Mouse (Mus musculus) granulocyte monocyte progenitor cell, adult 5-6 weeks (primary cell): ENCODE measurements around the gene S100z. TPM values are rescaled to one million over a fixed set of nuclear protein-coding genes. Genes with fewer than 3 reads are reported as not detected.

Experiments
- ATAC-seq: replicated peaks from 2 replicates; pipeline ENCODE4 v1.8.0; 2016; ENCODE audit warnings: mild to moderate bottlenecking, moderate TSS enrichment, inconsistent platforms; ENCODE audit not compliant: poor library complexity, severe bottlenecking
- total RNA-seq, 2 experiments: library from RNA; stranded (forward) in 1 of 2; stranded (reverse) in 1 of 2; fragments of 200-712, 200-1000 nt in 1 of 2; fragments of >200 nt in 1 of 2; fragmentation: Nextera tagmentation in 1 of 2; gene quantifications; 2 replicates each; pipeline ENCODE4 v1.2.3; 2014 to 2017

S100z gene
- total RNA-seq (2014; fragmentation: Nextera tagmentation), result not detected in 2 replicates
- not detected in 2 replicates for total RNA-seq (2017)

DNA sequence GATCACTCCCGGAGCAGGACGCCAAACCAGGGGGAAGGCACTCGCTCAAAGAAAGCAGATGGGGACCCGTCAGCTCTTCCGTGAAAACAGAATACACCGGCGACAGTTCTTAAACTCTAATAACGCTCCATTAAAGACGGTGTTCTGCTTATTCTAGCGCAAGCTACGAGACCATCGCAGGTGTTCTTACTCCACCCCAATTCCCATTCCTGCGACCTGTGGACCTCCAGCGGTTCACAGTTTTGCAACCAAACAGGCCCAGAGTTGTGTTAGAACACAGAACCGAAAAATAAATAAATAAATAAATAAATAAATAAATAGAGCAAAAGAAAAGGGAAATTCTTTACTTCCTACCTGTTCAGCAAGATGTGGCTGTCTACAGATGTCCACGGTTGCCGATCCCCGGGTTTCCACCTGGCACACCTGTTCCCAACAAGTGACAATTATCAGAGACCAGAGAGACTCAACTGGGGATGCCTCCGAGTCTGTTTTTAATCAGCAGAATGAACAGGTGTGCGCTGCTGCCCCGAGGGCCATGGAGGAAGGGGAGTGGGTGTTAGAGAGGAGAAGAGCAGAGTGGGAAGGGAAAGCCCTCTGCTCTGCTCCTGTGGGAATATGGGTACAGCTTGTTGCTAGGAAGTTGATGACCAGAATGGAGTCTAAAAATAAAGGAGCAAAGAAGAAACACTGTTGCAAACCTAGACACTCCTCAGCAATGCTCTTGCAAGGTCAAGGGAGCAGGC, at the start of gene S100z:
Gene S100z (minus strand): TSS at position 51 of the 743 bp plus-strand sequence.
- no peak for ATAC-seq

DNA sequence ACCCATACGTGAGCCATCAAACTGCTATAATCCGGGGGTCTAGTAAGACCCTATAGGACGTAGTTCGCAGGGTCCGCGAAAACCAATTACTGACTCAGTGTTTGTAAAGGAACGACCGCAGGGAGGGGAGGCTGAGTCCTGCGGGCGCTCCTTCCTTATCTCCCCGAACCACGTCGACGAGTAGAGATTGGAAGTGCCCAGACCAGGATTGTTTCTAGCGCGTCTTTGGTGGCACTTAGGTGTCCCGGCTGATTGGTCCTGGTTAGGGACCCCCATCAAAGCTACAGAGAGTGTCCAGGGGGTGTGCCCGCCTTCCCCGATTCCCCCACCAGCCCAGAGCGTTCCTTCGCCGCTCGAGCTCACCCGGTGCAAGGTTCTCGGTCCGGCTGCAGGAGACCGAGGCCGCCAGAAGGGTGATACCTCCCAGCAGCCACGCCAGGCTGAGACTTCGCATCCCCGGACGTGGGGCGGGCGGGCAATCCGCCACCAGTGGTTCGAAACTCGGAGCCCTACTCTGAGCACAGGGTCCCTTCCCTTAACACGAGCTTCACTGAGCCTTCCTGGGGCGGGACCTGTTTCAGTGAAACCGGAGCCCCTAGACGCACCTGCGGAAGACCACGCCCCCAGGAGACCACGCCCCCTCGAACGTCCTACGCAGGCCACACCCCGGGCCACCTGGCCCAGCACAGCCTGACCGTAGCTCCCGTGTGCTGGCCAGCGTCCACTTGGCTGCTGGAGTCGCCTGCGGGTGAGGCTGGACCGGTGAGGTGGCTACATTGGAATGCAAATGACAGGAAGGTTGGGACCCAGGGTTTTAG, 46.4 kb upstream of the S100z start, which contains the start of gene F2rl1:
Gene F2rl1 (minus strand): TSS at position 554 of the 818 bp plus-strand sequence.
- peak; percentile 58 for ATAC-seq

DNA sequence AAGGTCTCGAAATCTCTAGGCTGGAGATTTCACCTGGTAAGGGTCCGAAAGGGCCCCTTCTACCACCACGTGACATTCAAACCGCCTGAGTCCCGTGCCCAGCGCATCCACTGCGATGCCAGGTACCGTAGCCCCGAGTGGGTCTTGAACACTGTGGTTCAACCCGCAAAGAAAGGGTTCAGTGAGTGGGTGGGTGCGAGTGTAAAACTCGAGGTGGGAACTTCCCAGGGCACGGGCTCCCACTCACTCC, 45.8 kb upstream of the S100z start:
- ATAC-seq, result no peak

GRCm38 (mm10) chr13:95523659-95524423, 45.3 kb upstream of the S100z start:
- peak; percentile 71 for ATAC-seq

GRCm38 (mm10) chr13:95522176-95522575, 43.7 kb upstream of the S100z start:
- no peak for ATAC-seq

DNA sequence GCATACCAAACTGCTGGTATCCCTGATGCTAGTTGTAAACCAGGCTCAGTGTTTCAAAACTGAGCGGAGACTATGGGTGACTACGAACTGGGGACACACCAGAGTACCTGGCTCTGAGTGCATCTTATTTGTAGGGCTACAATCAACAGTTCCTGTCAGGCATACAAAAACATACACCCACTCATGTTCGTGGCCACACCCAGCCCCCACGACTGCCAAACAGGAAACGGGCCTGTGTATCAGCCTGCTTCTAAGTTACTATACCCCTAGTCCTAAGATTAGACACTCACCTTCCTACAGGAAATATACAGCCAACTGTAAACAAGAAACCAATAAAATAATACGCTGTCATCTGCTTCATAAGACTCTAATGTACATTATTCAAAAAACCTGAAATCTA, 42.5 kb upstream of the S100z start:
- no peak for ATAC-seq

GRCm38 (mm10) chr13:95514756-95515155, 36.2 kb upstream of the S100z start:
- no peak for ATAC-seq

DNA sequence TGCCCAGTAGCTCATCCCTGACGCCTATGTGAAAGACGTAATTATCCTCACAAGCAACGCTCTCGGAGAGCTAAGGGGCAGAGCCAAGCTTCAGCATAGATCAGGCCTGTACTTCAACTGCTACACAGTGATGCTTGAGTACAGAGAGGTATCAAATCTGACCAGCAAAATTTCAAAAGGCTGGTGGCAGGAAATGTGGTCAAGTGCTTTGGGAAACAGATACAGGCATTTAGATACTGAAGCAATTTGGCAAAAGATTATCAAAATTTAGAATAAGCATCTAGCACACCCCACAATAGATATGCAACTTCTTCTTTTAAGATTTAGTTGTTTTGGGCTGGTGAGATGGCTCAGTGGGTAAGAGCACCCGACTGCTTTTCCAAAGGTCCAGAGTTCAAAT, 31.5 kb upstream of the S100z start:
- ATAC-seq, result no peak

- no peak for ATAC-seq
Observed at GRCm38 (mm10) chr13:95503279-95503917, 24.9 kb upstream of the S100z start.

- peak; percentile 27 for ATAC-seq
Observed at GRCm38 (mm10) chr13:95496601-95497000, 18.1 kb upstream of the S100z start.

DNA sequence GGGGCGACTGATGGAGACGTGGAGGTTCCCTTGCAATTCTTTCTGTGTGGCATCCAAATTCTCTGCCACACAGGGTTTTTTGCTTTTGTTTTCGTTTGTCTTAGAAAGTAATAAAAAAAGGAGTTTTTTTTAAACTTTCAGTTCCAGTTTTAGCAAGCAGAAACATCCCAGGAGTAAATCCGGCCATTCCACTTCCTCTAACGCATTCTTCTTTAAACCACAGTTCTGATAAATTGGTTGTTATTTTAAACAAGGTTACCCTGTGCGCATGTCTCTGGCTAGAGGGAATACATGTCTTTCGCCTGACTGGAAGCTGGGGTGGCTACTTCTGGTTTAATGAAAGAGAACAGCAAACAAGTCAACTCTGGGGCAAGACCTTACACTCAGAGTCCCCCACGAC, 16.3 kb upstream of the S100z start:
- ATAC-seq, result peak; percentile 85

DNA sequence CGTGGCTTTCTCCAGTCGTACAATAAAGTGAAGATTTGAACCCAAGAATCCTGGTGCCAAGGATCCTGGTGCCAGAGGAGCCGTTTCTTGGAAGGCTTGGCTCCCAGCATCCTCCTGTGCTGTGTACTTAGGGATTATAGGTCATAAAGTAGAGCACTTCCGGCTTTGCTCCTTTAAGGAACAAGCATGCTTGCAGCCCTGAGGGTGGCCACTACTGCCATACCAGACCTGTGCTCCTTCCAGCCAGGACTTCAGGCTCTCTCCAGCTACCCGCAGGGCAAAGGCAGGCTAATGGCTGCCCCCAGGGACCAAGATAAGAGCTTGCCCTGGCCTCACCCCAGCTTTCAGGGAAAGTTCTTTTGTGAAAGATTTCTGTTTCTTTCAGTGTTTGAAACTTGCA, 14.8 kb upstream of the S100z start:
- no peak for ATAC-seq

DNA sequence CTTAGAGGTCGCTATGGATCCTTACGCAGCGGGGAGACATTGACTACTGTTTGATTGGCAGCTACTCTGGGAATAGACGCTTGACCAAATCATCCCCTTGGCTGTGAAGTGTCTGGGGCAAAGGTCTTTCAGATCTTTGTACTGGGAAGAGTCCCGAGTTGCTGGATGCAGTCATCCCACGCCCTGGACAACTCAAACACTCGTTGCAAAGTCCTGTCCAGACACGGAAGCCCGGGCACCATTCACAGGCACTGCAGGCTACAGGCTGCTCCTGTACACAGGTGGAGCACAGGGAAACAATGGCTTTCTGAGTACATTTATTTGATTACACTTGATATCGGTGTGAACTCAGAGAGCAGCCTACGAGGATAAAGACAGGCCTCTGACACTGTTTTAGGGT, 12.8 kb upstream of the S100z start:
- no peak for ATAC-seq

DNA sequence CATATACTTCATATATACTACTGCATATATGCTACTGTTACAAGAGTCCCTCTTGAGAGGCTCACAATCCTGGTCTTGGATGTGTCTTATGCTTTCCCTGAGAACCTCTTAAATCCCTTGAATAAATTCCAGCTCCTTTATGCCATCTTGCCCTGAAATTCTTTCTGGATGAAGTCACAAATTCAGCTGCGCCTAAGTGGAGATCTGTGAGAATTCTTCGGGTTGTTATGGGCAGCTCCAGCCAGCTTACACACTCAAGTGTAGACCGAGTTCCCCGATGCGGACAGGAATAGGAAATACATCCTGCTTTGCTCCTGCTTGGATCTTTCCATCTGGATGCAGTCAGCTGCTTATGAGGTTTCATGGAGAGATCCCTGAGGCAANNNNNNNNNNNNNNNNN, 6.1 kb upstream of the S100z start:
- no peak for ATAC-seq

DNA sequence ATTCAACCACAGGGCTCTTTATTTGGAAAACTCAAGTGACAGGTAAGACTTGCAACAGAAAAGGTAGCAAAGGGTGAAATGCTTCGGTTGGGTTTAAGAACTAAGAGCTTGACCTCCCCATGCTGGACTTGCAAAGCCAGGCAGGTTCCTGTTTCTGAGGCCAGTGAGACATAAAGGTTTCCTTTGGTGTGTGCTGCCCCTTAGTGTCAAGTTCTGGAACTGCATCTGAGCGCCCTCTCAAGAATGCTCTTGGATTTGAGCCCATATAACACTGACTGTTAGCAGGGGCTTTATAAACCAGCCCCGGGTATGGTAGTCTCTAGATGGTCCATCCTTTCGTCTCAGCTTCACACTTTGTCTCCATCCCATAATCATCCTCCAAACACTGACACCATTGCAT, 2.9 kb upstream of the S100z start:
- peak; percentile 99 for ATAC-seq

DNA sequence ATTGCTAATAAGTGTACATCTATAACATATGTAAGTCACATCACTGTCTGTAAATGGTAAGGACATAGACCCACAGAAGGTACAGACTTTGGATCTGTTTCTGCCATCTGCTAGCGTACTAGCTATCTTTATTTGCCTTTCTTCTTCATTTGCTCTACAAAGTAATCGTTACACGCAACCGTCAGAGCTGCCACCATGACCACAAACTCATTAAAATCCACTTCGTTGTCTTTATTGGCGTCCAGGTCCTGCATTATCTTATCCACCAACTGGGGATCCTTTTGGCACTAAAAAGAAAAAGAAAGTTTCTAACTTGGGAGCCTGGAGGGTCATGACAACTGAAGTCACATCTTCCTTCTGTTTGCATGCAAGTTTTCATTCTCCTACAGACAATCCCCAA, 1.3 kb downstream of the S100z start:
- ATAC-seq, result no peak

- ATAC-seq, result no peak
Observed at GRCm38 (mm10) chr13:95475124-95475523, 3.4 kb downstream of the S100z start.

- ATAC-seq, result no peak
Observed at GRCm38 (mm10) chr13:95474294-95474693, 4.2 kb downstream of the S100z start.

- ATAC-seq, result peak; percentile 65
Observed at GRCm38 (mm10) chr13:95470970-95471369, 7.6 kb downstream of the S100z start.

DNA sequence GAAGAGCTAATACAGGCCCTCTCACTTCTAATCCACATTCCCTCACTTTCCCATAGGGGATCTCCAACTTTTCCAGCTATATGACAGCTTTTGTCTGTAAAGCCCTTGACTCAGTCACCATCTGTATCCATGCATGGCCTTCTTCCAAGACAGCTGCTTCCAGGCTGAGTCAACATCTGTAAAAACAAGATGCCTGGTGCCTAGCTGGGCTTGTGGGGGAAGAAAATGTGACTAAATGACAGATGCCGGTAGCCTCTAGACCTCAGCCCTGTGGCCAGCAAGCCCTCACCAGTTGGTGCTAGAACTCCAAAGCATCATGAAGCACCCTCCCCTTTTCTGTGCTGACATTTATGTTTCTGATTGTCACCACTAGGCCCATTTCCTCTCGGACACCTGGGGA, 27.0 kb downstream of the S100z start:
- ATAC-seq, result no peak
